Mouse (Mus musculus): ENCODE data around the gene Ifna15.

- TF ChIP-seq CTCF (conservative IDR thresholded peaks at IDR 0.05 in 1 of 2, IDR thresholded peaks at IDR 0.05 in 1 of 2; ENCODE audit: low read depth in 2 of 2, low read length in 2 of 2) (no peak), EP300 (IDR thresholded peaks at IDR 0.05; ENCODE audit: low read length) (no peak), USF1 (IDR thresholded peaks at IDR 0.05; ENCODE audit: low read depth, low read length) (no peak)
Observed at GRCm38 (mm10) chr4:88513743-88514142, 44.3 kb downstream of the Ifna15 start.

Measured in CH12.LX (cell line).